In the genomic region with DNA sequence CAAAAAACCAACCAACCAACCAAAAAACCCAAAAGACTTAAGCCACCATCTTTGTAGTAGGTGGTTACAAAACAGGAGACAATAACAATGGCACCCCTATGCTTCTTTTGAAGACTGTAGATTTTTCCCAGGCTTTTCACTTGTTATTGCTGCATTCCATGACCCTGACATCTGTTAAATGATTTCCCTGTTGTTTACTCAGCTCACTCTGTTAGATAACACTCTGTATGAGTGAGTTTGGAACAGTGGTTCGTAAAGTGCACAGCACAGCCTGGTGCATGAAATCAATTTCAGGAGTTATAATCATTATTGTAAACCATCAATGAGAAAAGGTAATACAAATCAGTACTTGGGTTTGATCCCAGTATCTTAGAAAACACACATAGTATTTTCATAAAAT, we compare ENCODE assay signal across 32 mouse cellular contexts. TPM values are rescaled to one million over a fixed set of nuclear protein-coding genes. Genes with fewer than 3 reads are reported as not detected.
DNase-seq lines count a peak whose midpoint lies in the region; ATAC-seq and TF ChIP-seq lines count a peak whose summit lies in the region.
"Had no signal": no experiment of that assay in that cellular context is flagged by ENCODE, and none has a peak within 500 bp of the region (broad histone marks: within the 10 kb centered on the region; RNA-seq: fewer than 3 reads in every experiment).

No protein-coding gene starts in this region.

- H3K79me2 ChIP-seq in liver, adult 2 months (ENCODE audit: control insufficient read depth, insufficient read depth, low read length), result no peaks in the 10 kb centered on the region

- ATAC-seq in liver, embryonic 15.5 days (ENCODE audit: insufficient read depth), result 0 out of 2 replicates have a peak, but pooled peaks have one; percentile 44
- no peak for ATAC-seq in liver, embryonic 11.5 days (replicated peaks; ENCODE audit: low FRiP score)
- ATAC-seq: activated CD4-positive, CD25-positive, alpha-beta regulatory T cell, adult 4 months; CD4-positive, CD25-positive, alpha-beta regulatory T cell, adult 4 months; forebrain, embryonic 14.5 days; forebrain, embryonic 16.5 days; Patski had no signal

- no peaks in the 10 kb centered on the region for H3K4me1 ChIP-seq in liver, adult 2 months (ENCODE audit: control insufficient read depth, insufficient read depth, low read length)
- no peaks in the 10 kb centered on the region for H3K4me1 ChIP-seq in liver, embryonic 15.5 days (replicated peaks)
- no peaks in the 10 kb centered on the region for H3K4me1 ChIP-seq in liver, embryonic 11.5 days (replicated peaks; ENCODE audit: control insufficient read depth, insufficient read depth, low read length)
- H3K4me1 ChIP-seq: embryonic facial prominence, embryonic 13.5 days; embryonic facial prominence, embryonic 15.5 days; forebrain, embryonic 10.5 days; forebrain, embryonic 12.5 days had no signal

- peaks cover 4% of the 10 kb centered on the region; the same call in 1 of the 2 replicates for H3K36me3 ChIP-seq in liver, adult 2 months (ENCODE audit: control insufficient read depth, insufficient read depth, low read length)
- H3K36me3 ChIP-seq in liver, embryonic 15.5 days (replicated peaks), result peaks cover 15% of the 10 kb centered on the region
- H3K36me3 ChIP-seq in liver, embryonic 11.5 days (ENCODE audit: control insufficient read depth, insufficient read depth, low read length), result peaks cover 14% of the 10 kb centered on the region

- no peaks in the 10 kb centered on the region for H3K9me3 ChIP-seq in liver, embryonic 15.5 days (replicated peaks)
- H3K9me3 ChIP-seq in liver, embryonic 11.5 days (ENCODE audit: control insufficient read depth, low read length), result no peaks in the 10 kb centered on the region
- H3K9me3 ChIP-seq: embryonic facial prominence, embryonic 13.5 days; embryonic facial prominence, embryonic 15.5 days; forebrain, embryonic 10.5 days; forebrain, embryonic 12.5 days; G1E had no signal

- no peak for TF ChIP-seq POLR2A in liver, adult 2 months (IDR thresholded peaks at IDR 0.05; ENCODE audit: extremely low read depth, insufficient read depth, low read length)

- H3K9ac ChIP-seq in liver, adult 2 months (ENCODE audit: low read depth, low read length), result no peak overlapping the region
- H3K9ac ChIP-seq in liver, embryonic 15.5 days, result no peak overlapping the region
- no peak overlapping the region for H3K9ac ChIP-seq in liver, embryonic 11.5 days (ENCODE audit: low read depth, low read length)
- H3K9ac ChIP-seq: embryonic facial prominence, embryonic 13.5 days; embryonic facial prominence, embryonic 15.5 days; forebrain, embryonic 12.5 days had no signal

- no peaks in the 10 kb centered on the region for H3K27me3 ChIP-seq in liver, adult 2 months (ENCODE audit: control insufficient read depth, insufficient read depth, low read length)
- H3K27me3 ChIP-seq in liver, embryonic 15.5 days, result no peaks in the 10 kb centered on the region
- H3K27me3 ChIP-seq in liver, embryonic 11.5 days (replicated peaks; ENCODE audit: control insufficient read depth, insufficient read depth, low read length), result no peaks in the 10 kb centered on the region
- H3K27me3 ChIP-seq: CH12.LX; embryonic facial prominence, embryonic 13.5 days; embryonic facial prominence, embryonic 15.5 days; forebrain, embryonic 12.5 days; Patski had no signal

- peak; percentile 75 for DNase-seq in liver, adult 2 months (ENCODE audit: extremely low read depth, low read depth, low spot score)
- DNase-seq in liver, result no peak
- no peak for DNase-seq in liver, embryonic 11.5 days (ENCODE audit: low spot score)
- DNase-seq in urinary bladder, postnatal 10 days (ENCODE audit: low spot score), result no peak
- DNase-seq: adrenal gland, adult 2 months; adrenal gland, postnatal 10 days; adrenal gland, postnatal 25 days; B cell, adult 2 months; cerebellum, adult 11 months; cerebellum, adult 18-20 months; cerebellum, adult 8-10 months; cerebellum, adult 9-11 months; cerebellum, postnatal 14 days; cerebellum, postnatal 36 days; embryo, embryonic 11 days had no signal

- 30% methylated on average over 1 of the region's 1 CpGs for WGBS in liver, adult 2 months
- 67% methylated on average over 1 of the region's 1 CpGs for WGBS in liver, embryonic 15.5 days (ENCODE audit: insufficient replicate concordance)
- 77% methylated on average over 1 of the region's 1 CpGs for WGBS in liver, embryonic 11.5 days

- H3K27ac ChIP-seq in liver, adult 2 months (replicated peaks; ENCODE audit: insufficient read depth, low read depth, low read length), result no peak overlapping the region
- no peak overlapping the region for H3K27ac ChIP-seq in liver, embryonic 15.5 days (replicated peaks)
- H3K27ac ChIP-seq in liver, embryonic 11.5 days (ENCODE audit: low read depth, low read length), result no peak overlapping the region
- H3K27ac ChIP-seq: embryonic facial prominence, embryonic 13.5 days; embryonic facial prominence, embryonic 15.5 days; forebrain, embryonic 10.5 days; forebrain, embryonic 12.5 days had no signal

- no peak overlapping the region for H3K4me2 ChIP-seq in liver, embryonic 15.5 days
- no peak overlapping the region for H3K4me2 ChIP-seq in liver, embryonic 11.5 days
- H3K4me2 ChIP-seq: embryonic facial prominence, embryonic 13.5 days; embryonic facial prominence, embryonic 15.5 days; forebrain, embryonic 12.5 days had no signal

- no peak for TF ChIP-seq CTCF in liver, adult 2 months (IDR thresholded peaks at IDR 0.05; ENCODE audit: low read depth, low read length)

- H3K4me3 ChIP-seq in liver, adult 2 months (ENCODE audit: insufficient read depth, low read depth, low read length), result no peak overlapping the region
- no peak overlapping the region for H3K4me3 ChIP-seq in liver, embryonic 15.5 days (replicated peaks)
- H3K4me3 ChIP-seq in liver, embryonic 11.5 days (ENCODE audit: low read depth, low read length), result no peak overlapping the region
- H3K4me3 ChIP-seq: embryonic facial prominence, embryonic 13.5 days; embryonic facial prominence, embryonic 15.5 days; erythroblast, embryonic 14.5 days; forebrain, embryonic 10.5 days; forebrain, embryonic 12.5 days had no signal

RNA-seq across cellular contexts. Expression of a gene that starts 5.4 kb away (rescaled TPM):
- 1.3 and 3.2 TPM in 2 replicates for total RNA-seq in liver, adult 2 months (2014; rRNA removed)
- polyA plus RNA-seq in liver, adult 2 months (2012; rRNA removed), result 1.4 and 1.6 TPM in 2 replicates
- polyA plus RNA-seq in liver, embryonic 15.5 days (2015; fragmentation: Nextera tagmentation; extraction: Ambion mirVana), result 86.4 and 94.8 TPM in 2 replicates
- polyA plus RNA-seq in liver, embryonic 11.5 days (2014; fragmentation: Nextera tagmentation; extraction: Ambion mirVana), result 171 and 177 TPM in 2 replicates

RNA-seq across cellular contexts. Expression of a gene that starts 6.8 kb away (rescaled TPM):
- total RNA-seq in liver, adult 2 months (2014; rRNA removed), result 3.1 TPM in 2 replicates
- polyA plus RNA-seq in liver, adult 2 months (2012; rRNA removed), result 1.0 and 1.5 TPM in 2 replicates
- polyA plus RNA-seq in liver, embryonic 15.5 days (2015; fragmentation: Nextera tagmentation; extraction: Ambion mirVana), result 1.9 and 2.3 TPM in 2 replicates
- 2.9 and 4.0 TPM in 2 replicates for polyA plus RNA-seq in liver, embryonic 11.5 days (2014; fragmentation: Nextera tagmentation; extraction: Ambion mirVana)

RNA-seq across cellular contexts. Expression of a gene that starts 52.8 kb away (rescaled TPM):
- total RNA-seq in liver, adult 2 months (2014; rRNA removed), result 0.09 TPM in 1 of 2 replicates, not detected in the other
- 0.05 TPM in 1 of 2 replicates, not detected in the other for polyA plus RNA-seq in liver, adult 2 months (2012; rRNA removed)
- 1.5 and 1.8 TPM in 2 replicates for polyA plus RNA-seq in liver, embryonic 15.5 days (2015; fragmentation: Nextera tagmentation; extraction: Ambion mirVana)
- polyA plus RNA-seq in liver, embryonic 11.5 days (2014; fragmentation: Nextera tagmentation; extraction: Ambion mirVana), result 1.3 and 2.1 TPM in 2 replicates

RNA-seq across cellular contexts. Expression of a gene that starts 58.9 kb away (rescaled TPM):
- total RNA-seq in liver, adult 2 months (2014; rRNA removed), result not detected in 2 replicates
- not detected in 2 replicates for polyA plus RNA-seq in liver, adult 2 months (2012; rRNA removed)
- not detected in 2 replicates for polyA plus RNA-seq in liver, embryonic 15.5 days (2015; fragmentation: Nextera tagmentation; extraction: Ambion mirVana)
- not detected in 2 replicates for polyA plus RNA-seq in liver, embryonic 11.5 days (2014; fragmentation: Nextera tagmentation; extraction: Ambion mirVana)
- total RNA-seq: adrenal gland, adult 2 months; adrenal gland, postnatal 10 days; adrenal gland, postnatal 25 days; adrenal gland, postnatal 4 days; CH12.LX; common myeloid progenitor, adult 5-6 weeks had no signal
- polyA plus RNA-seq: activated CD4-positive, CD25-positive, alpha-beta regulatory T cell, adult 4 months; adrenal gland, adult 2 months; brain, embryonic 14.5 days; CD4-positive, CD25-positive, alpha-beta regulatory T cell, adult 4 months; embryonic facial prominence, embryonic 11.5 days; embryonic facial prominence, embryonic 13.5 days; embryonic facial prominence, embryonic 15.5 days; erythroblast, embryonic 14.5 days; forebrain, embryonic 10.5 days; forebrain, embryonic 12.5 days; forebrain, embryonic 14.5 days; forebrain, embryonic 16.5 days; G1E; Patski had no signal

Comparison
In these comparisons a context has a peak if more than half of its experiments do, and no peak if none do; other contexts are left out.
1. RNA of a gene that starts 5.4 kb away (polyA plus RNA-seq): 171 to 177 TPM in liver, embryonic 11.5 days and 86.4 to 94.8 TPM in liver, embryonic 15.5 days; 1.4 to 1.6 TPM in liver, adult 2 months; every median in the first group is over 10 times any median in the second.